8 mouse cellular contexts compared by ENCODE assay signal in the genomic region with DNA sequence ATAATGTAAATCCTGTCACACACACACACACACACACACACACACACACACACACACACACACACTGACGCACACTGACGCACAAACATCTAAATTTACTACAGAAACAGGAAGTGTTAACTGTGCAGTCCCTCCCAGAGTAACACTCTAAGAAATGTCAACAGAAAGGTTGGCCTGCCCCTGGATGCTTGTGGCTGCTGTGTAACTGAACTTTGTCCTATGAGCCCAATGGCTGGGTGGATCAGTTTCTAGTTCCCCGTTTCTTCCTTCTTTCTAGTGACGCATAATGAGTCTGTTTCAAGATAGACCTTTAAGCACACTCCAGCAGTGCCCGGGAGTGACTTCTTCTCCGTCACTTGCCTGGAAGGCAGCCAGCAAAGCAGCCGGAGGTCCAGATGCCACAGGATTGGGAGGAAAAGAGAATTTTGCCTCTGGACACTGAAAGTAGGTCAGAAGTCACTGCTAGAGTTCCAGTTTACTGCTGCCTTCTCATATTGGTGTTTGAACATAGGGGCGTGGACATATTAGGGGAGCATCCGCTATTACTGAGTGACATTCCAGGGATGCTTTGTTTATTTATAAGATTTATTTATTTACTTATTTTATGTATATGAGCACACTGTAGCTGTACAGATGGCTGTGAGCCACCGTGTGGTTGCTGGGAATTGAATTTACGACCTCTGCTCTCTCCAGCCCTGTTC. TPM values are rescaled to one million over a fixed set of nuclear protein-coding genes. Genes with fewer than 3 reads are reported as not detected.
DNase-seq lines count a peak whose midpoint lies in the region; ATAC-seq and TF ChIP-seq lines count a peak whose summit lies in the region.

No protein-coding gene starts in this region.

- H3K9ac ChIP-seq in CH12.LX (ENCODE audit: insufficient read depth, low read depth) = no peak overlapping the region
- H3K9ac ChIP-seq in heart, embryonic 15.5 days = no peak overlapping the region
- H3K9ac ChIP-seq in kidney, postnatal 0 days (ENCODE audit: low read depth, low read length) = no peak overlapping the region

- ATAC-seq in heart, embryonic 15.5 days (replicated peaks; ENCODE audit: insufficient number of reproducible peaks, insufficient read depth, low FRiP score, low read depth) = peak; percentile 28
- ATAC-seq in kidney, postnatal 0 days (replicated peaks; ENCODE audit: low FRiP score, low read depth) = peak; percentile 88
- ATAC-seq in erythroblast, adult 5-6 weeks (replicated peaks; ENCODE audit: low FRiP score, poor library complexity, severe bottlenecking) = no peak

- peak overlapping the region in 1 of 3 experiments; percentile 10 for H3K4me3 ChIP-seq in CH12.LX (replicated peaks in 1 of 3; ENCODE audit: low read depth in 2 of 3, low read length in 2 of 3, poor library complexity in 1 of 3)
- no peak overlapping the region for H3K4me3 ChIP-seq in heart, embryonic 15.5 days
- no peak overlapping the region for H3K4me3 ChIP-seq in kidney, postnatal 0 days (replicated peaks; ENCODE audit: low read depth, low read length)

- peaks cover 20 to 49% of the 10 kb centered on the region in 2 experiments for H3K4me1 ChIP-seq in CH12.LX (ENCODE audit: control insufficient read depth in 1 of 2, insufficient read depth in 2 of 2)
- peaks cover 35% of the 10 kb centered on the region for H3K4me1 ChIP-seq in heart, embryonic 15.5 days (replicated peaks)
- H3K4me1 ChIP-seq in kidney, postnatal 0 days (replicated peaks; ENCODE audit: insufficient read depth, low read length) = no peaks in the 10 kb centered on the region

- no peak for TF ChIP-seq POLR2A in CH12.LX (IDR thresholded peaks at IDR 0.05; ENCODE audit: low read depth, low read length)

- H3K27me3 ChIP-seq in CH12.LX (replicated peaks) = no peaks in the 10 kb centered on the region
- no peaks in the 10 kb centered on the region for H3K27me3 ChIP-seq in heart, embryonic 15.5 days
- no peaks in the 10 kb centered on the region for H3K27me3 ChIP-seq in kidney, postnatal 0 days (ENCODE audit: insufficient read depth, low read length)

- no peak for TF ChIP-seq CTCF in CH12.LX (conservative IDR thresholded peaks at IDR 0.05 in 1 of 2, IDR thresholded peaks at IDR 0.05 in 1 of 2; ENCODE audit: low read depth in 2 of 2, low read length in 2 of 2)
- no peak; the same call in 1 of the 2 replicates for TF ChIP-seq CTCF in kidney, postnatal 0 days (IDR thresholded peaks at IDR 0.05; ENCODE audit: low read depth)

- H3K27ac ChIP-seq in CH12.LX (ENCODE audit: insufficient read depth, low read depth) = peak overlapping the region; percentile 16; the same call in 1 of the 2 replicates
- H3K27ac ChIP-seq in heart, embryonic 15.5 days = peak overlapping the region; percentile 41
- H3K27ac ChIP-seq in kidney, postnatal 0 days = peak overlapping the region; percentile 77

- no peaks in the 10 kb centered on the region for H3K9me3 ChIP-seq in CH12.LX (replicated peaks; ENCODE audit: low read length)
- H3K9me3 ChIP-seq in heart, embryonic 15.5 days (replicated peaks) = no peaks in the 10 kb centered on the region
- H3K9me3 ChIP-seq in kidney, postnatal 0 days (replicated peaks; ENCODE audit: low read length) = no peaks in the 10 kb centered on the region

- peaks cover 14 to 30% of the 10 kb centered on the region in 2 experiments for H3K36me3 ChIP-seq in CH12.LX (replicated peaks in 1 of 2; ENCODE audit: control insufficient read depth in 1 of 2, insufficient read depth in 1 of 2, low read length in 1 of 2)
- H3K36me3 ChIP-seq in heart, embryonic 15.5 days = no peaks in the 10 kb centered on the region
- no peaks in the 10 kb centered on the region for H3K36me3 ChIP-seq in kidney, postnatal 0 days (ENCODE audit: insufficient read depth, low read length)

- in situ Hi-C loops in CH12.LX (cut with MboI; ENCODE audit: low pct_ligation_motif_present, low pct_unique_long_range_greater_than_20kb, low sequenced_read_pairs) = no loop called here

- TF ChIP-seq EP300 in CH12.LX (IDR thresholded peaks at IDR 0.05; ENCODE audit: low read length) = peak; percentile 62; the same call in 1 of the 2 replicates

- no peak for TF ChIP-seq RAD21 in CH12.LX (IDR thresholded peaks at IDR 0.05; ENCODE audit: low read depth, low read length)

- dilution Hi-C loops in CH12.LX (cut with MboI; ENCODE audit: extremely low pct_ligation_motif_present, extremely low pct_unique_long_range_greater_than_20kb, low sequenced_read_pairs) = no loop called here

- H3K79me2 ChIP-seq in CH12.LX (replicated peaks; ENCODE audit: control insufficient read depth, extremely low read depth, insufficient read depth, poor library complexity, severe bottlenecking) = no peaks in the 10 kb centered on the region

- 36% methylated on average over 11 of the region's 11 CpGs for WGBS in heart, embryonic 15.5 days
- 18% methylated on average over 11 of the region's 11 CpGs for WGBS in kidney, postnatal 0 days

- DNase-seq in B cell, adult 2 months = peak; percentile 85 to 88
- DNase-seq in CH12.LX (ENCODE audit: extremely low read depth) = peak; percentile 82
- peak; percentile 35 for DNase-seq in cerebellum, adult 9-11 months
- DNase-seq in kidney, postnatal 0 days (ENCODE audit: low spot score) = peak; percentile 91
- peak; percentile 91 for DNase-seq in lung, postnatal 36 days
- peak; percentile 62 for DNase-seq in testis, postnatal 14 days (ENCODE audit: low spot score)

- peak overlapping the region; percentile 2 for H3K4me2 ChIP-seq in CH12.LX (ENCODE audit: insufficient read depth, low read depth, poor library complexity, severe bottlenecking)
- no peak overlapping the region for H3K4me2 ChIP-seq in heart, embryonic 15.5 days
- H3K4me2 ChIP-seq in kidney, postnatal 0 days (ENCODE audit: low read length) = peak overlapping the region; percentile 23; the same call in 1 of the 2 replicates

TF ChIP-seq in CH12.LX, 34 proteins besides CTCF, POLR2A, EP300 and RAD21 (continues in another document):
- TF ChIP-seq IRF4 (IDR thresholded peaks at IDR 0.05; ENCODE audit: low read depth, low read length) (peak; percentile 71; the same call in 1 of the 2 replicates), E2F4 (IDR thresholded peaks at IDR 0.05; ENCODE audit: insufficient replicate concordance, low read depth, low read length) (no peak), TBP (conservative IDR thresholded peaks at IDR 0.05; ENCODE audit: low read depth, low read length) (no peak), PAX5 (IDR thresholded peaks at IDR 0.05; ENCODE audit: low read length) (no peak), JUND (conservative IDR thresholded peaks at IDR 0.05; ENCODE audit: low read depth, low read length) (no peak), BHLHE40 (IDR thresholded peaks at IDR 0.05; ENCODE audit: low read depth, low read length) (peak; percentile 57), ELF1 (IDR thresholded peaks at IDR 0.05; ENCODE audit: low read depth, low read length) (peak; percentile 88), ZKSCAN1 (IDR thresholded peaks at IDR 0.05; ENCODE audit: borderline replicate concordance, low read depth, low read length) (no peak), MEF2A (IDR thresholded peaks at IDR 0.05; ENCODE audit: borderline replicate concordance, low read depth, low read length) (peak; percentile 92), ETS1 (conservative IDR thresholded peaks at IDR 0.05; ENCODE audit: low read depth, low read length) (peak; percentile 60)

RNA-seq across cellular contexts. Expression of a gene that starts 25.2 kb away (rescaled TPM):
- 19.5 and 20.1 TPM in 2 replicates for total RNA-seq in CH12.LX (2012; rRNA removed)
- 5.1 and 6.1 TPM in 2 replicates for total RNA-seq in CH12.LX (2014; rRNA removed)
- 41.2 and 48.3 TPM in 2 replicates for polyA plus RNA-seq in CH12.LX (2012; ENCODE audit: insufficient read length, low read depth)
- 14.3 and 21.6 TPM in 2 replicates for polyA plus RNA-seq in heart, embryonic 15.5 days (2015; fragmentation: Nextera tagmentation; extraction: Ambion mirVana)
- polyA plus RNA-seq in kidney, postnatal 0 days (2015; fragmentation: Nextera tagmentation; extraction: Ambion mirVana) = 17.6 and 18.3 TPM in 2 replicates
- 19.8 and 24.2 TPM in 2 replicates for total RNA-seq in erythroblast, adult 5-6 weeks (2015; ENCODE audit: low replicate concordance)
- 16.4 and 20.5 TPM in 2 replicates for total RNA-seq in erythroblast, adult 5-6 weeks (2017; ENCODE audit: low replicate concordance)

RNA-seq across cellular contexts. Expression of a gene that starts 42.3 kb away (rescaled TPM):
- total RNA-seq in CH12.LX (2012; rRNA removed) (4.8 and 5.8 TPM in 2 replicates), CH12.LX (2014; rRNA removed) (13.4 and 14.3 TPM in 2 replicates)
- 15.0 and 17.0 TPM in 2 replicates for polyA plus RNA-seq in CH12.LX (2012; ENCODE audit: insufficient read length, low read depth)
- polyA plus RNA-seq in heart, embryonic 15.5 days (2015; fragmentation: Nextera tagmentation; extraction: Ambion mirVana) = 5.7 and 7.4 TPM in 2 replicates
- polyA plus RNA-seq in kidney, postnatal 0 days (2015; fragmentation: Nextera tagmentation; extraction: Ambion mirVana) = 2.6 and 3.3 TPM in 2 replicates
- not detected in 2 replicates for total RNA-seq in erythroblast, adult 5-6 weeks (2015; ENCODE audit: low replicate concordance)
- 0.70 and 1.8 TPM in 2 replicates for total RNA-seq in erythroblast, adult 5-6 weeks (2017; ENCODE audit: low replicate concordance)

RNA-seq across cellular contexts. Expression of a gene that starts 49.3 kb away (rescaled TPM):
- 0.34 and 0.46 TPM in 2 replicates for total RNA-seq in CH12.LX (2012; rRNA removed)
- not detected in 2 replicates for total RNA-seq in CH12.LX (2014; rRNA removed)
- 0.83 TPM in 1 of 2 replicates, not detected in the other for polyA plus RNA-seq in CH12.LX (2012; ENCODE audit: insufficient read length, low read depth)
- 1.1 and 5.0 TPM in 2 replicates for polyA plus RNA-seq in heart, embryonic 15.5 days (2015; fragmentation: Nextera tagmentation; extraction: Ambion mirVana)
- 0.45 TPM in 1 of 2 replicates, not detected in the other for polyA plus RNA-seq in kidney, postnatal 0 days (2015; fragmentation: Nextera tagmentation; extraction: Ambion mirVana)
- total RNA-seq in erythroblast, adult 5-6 weeks (2015; ENCODE audit: low replicate concordance) = not detected in 2 replicates
- not detected in 2 replicates for total RNA-seq in erythroblast, adult 5-6 weeks (2017; ENCODE audit: low replicate concordance)

RNA-seq across cellular contexts. Expression of a gene that starts 54.3 kb away (rescaled TPM):
- total RNA-seq in CH12.LX (2012; rRNA removed) (28.5 and 33.0 TPM in 2 replicates), CH12.LX (2014; rRNA removed) (37.4 and 41.3 TPM in 2 replicates)
- polyA plus RNA-seq in CH12.LX (2012; ENCODE audit: insufficient read length, low read depth) = 35.2 and 35.4 TPM in 2 replicates
- 8.6 and 11.0 TPM in 2 replicates for polyA plus RNA-seq in heart, embryonic 15.5 days (2015; fragmentation: Nextera tagmentation; extraction: Ambion mirVana)
- polyA plus RNA-seq in kidney, postnatal 0 days (2015; fragmentation: Nextera tagmentation; extraction: Ambion mirVana) = 10.9 and 12.1 TPM in 2 replicates
- total RNA-seq in erythroblast, adult 5-6 weeks (2015; ENCODE audit: low replicate concordance) = 1.3 and 2.7 TPM in 2 replicates
- total RNA-seq in erythroblast, adult 5-6 weeks (2017; ENCODE audit: low replicate concordance) = 1.3 and 6.3 TPM in 2 replicates

RNA-seq across cellular contexts. Expression of a gene that starts 57.6 kb away (rescaled TPM):
- not detected in 2 replicates for total RNA-seq in CH12.LX (2012; rRNA removed)
- not detected in 2 replicates for total RNA-seq in CH12.LX (2014; rRNA removed)
- not detected in 2 replicates for polyA plus RNA-seq in CH12.LX (2012; ENCODE audit: insufficient read length, low read depth)
- polyA plus RNA-seq in heart, embryonic 15.5 days (2015; fragmentation: Nextera tagmentation; extraction: Ambion mirVana) = not detected in 2 replicates
- polyA plus RNA-seq in kidney, postnatal 0 days (2015; fragmentation: Nextera tagmentation; extraction: Ambion mirVana) = not detected in 2 replicates
- total RNA-seq in erythroblast, adult 5-6 weeks (2015; ENCODE audit: low replicate concordance) = not detected in 2 replicates
- not detected in 2 replicates for total RNA-seq in erythroblast, adult 5-6 weeks (2017; ENCODE audit: low replicate concordance)

Comparison
In these comparisons a context has a peak if more than half of its experiments do, and no peak if none do; other contexts are left out.
1. DNase-seq: peak in every context shown above with its lines; median percentile 91 in kidney, postnatal 0 days; 91 in lung, postnatal 36 days; 86 in B cell, adult 2 months; 82 in CH12.LX; 62 in testis, postnatal 14 days; 35 in cerebellum, adult 9-11 months.
2. H3K27ac ChIP-seq: peak in every context shown above with its lines; median percentile 77 in kidney, postnatal 0 days; 41 in heart, embryonic 15.5 days; 16 in CH12.LX.